Mouse (Mus musculus): Measurements from ENCODE around the gene Ttll5. TPM values are rescaled to one million over a fixed set of nuclear protein-coding genes. Genes with fewer than 3 reads are reported as not detected.
A peak's percentile ranks its signal among the peaks of the same experiment; 100 is the strongest.

Ttll5 gene
- polyA plus RNA-seq, 1 experiment from 2014 or later = 15.5 TPM

- H3K4me2 ChIP-seq (ENCODE audit: low read length) = no peak overlapping the region
- no peak overlapping the region for H3K9ac ChIP-seq (ENCODE audit: low read length)
- ATAC-seq (no peak), DNase-seq (ENCODE audit: low spot score) (no peak)
- H3K27ac ChIP-seq (ENCODE audit: low read depth, low read length) = no peak overlapping the region
- H3K4me1 ChIP-seq (ENCODE audit: control insufficient read depth, insufficient read depth, low read length) = no peaks in the 10 kb centered on the region
- H3K9me3 ChIP-seq (replicated peaks; ENCODE audit: control insufficient read depth, low read length) = no peaks in the 10 kb centered on the region
- no peaks in the 10 kb centered on the region for H3K27me3 ChIP-seq (replicated peaks; ENCODE audit: control insufficient read depth, insufficient read depth, low read length)
- 86% methylated on average over 8 of the region's 8 CpGs for WGBS
- no peak overlapping the region for H3K4me3 ChIP-seq (ENCODE audit: low read depth, low read length)
- 0 out of 2 replicates have a peak, but pooled peaks cover 4% of the 10 kb centered on the region for H3K36me3 ChIP-seq (ENCODE audit: control insufficient read depth, insufficient read depth, low read length)
Measured at GRCm38 (mm10) chr12:86056976-86057375, 232.5 kb downstream of the Ttll5 start.

GRCm38 (mm10) chr12:86057516-86057915 lies 233.1 kb downstream of the Ttll5 start:
- H3K4me3 ChIP-seq (ENCODE audit: low read depth, low read length) = no peak overlapping the region
- no peak overlapping the region for H3K9ac ChIP-seq (ENCODE audit: low read length)
- DNase-seq (ENCODE audit: low spot score) (no peak), ATAC-seq (no peak)
- H3K27me3 ChIP-seq (replicated peaks; ENCODE audit: control insufficient read depth, insufficient read depth, low read length) = no peaks in the 10 kb centered on the region
- no peaks in the 10 kb centered on the region for H3K4me1 ChIP-seq (ENCODE audit: control insufficient read depth, insufficient read depth, low read length)
- no peaks in the 10 kb centered on the region for H3K9me3 ChIP-seq (replicated peaks; ENCODE audit: control insufficient read depth, low read length)
- no peak overlapping the region for H3K27ac ChIP-seq (ENCODE audit: low read depth, low read length)
- H3K4me2 ChIP-seq (ENCODE audit: low read length) = no peak overlapping the region
- WGBS = 86% methylated on average over 8 of the region's 8 CpGs
- H3K36me3 ChIP-seq (ENCODE audit: control insufficient read depth, insufficient read depth, low read length) = 0 out of 2 replicates have a peak, but pooled peaks cover 4% of the 10 kb centered on the region

GRCm38 (mm10) chr12:86059341-86059740 lies 234.9 kb downstream of the Ttll5 start:
- H3K4me2 ChIP-seq (ENCODE audit: low read length) = no peak overlapping the region
- H3K27me3 ChIP-seq (replicated peaks; ENCODE audit: control insufficient read depth, insufficient read depth, low read length) = no peaks in the 10 kb centered on the region
- DNase-seq (ENCODE audit: low spot score) (no peak), ATAC-seq (no peak)
- H3K9ac ChIP-seq (ENCODE audit: low read length) = no peak overlapping the region
- H3K9me3 ChIP-seq (replicated peaks; ENCODE audit: control insufficient read depth, low read length) = no peaks in the 10 kb centered on the region
- H3K4me3 ChIP-seq (ENCODE audit: low read depth, low read length) = no peak overlapping the region
- no peak overlapping the region for H3K27ac ChIP-seq (ENCODE audit: low read depth, low read length)
- no peaks in the 10 kb centered on the region for H3K4me1 ChIP-seq (ENCODE audit: control insufficient read depth, insufficient read depth, low read length)
- WGBS = 92% methylated on average over 6 of the region's 6 CpGs
- H3K36me3 ChIP-seq (ENCODE audit: control insufficient read depth, insufficient read depth, low read length) = 0 out of 2 replicates have a peak, but pooled peaks cover 4% of the 10 kb centered on the region

GRCm38 (mm10) chr12:86064796-86065195 lies 240.3 kb downstream of the Ttll5 start:
- no peak overlapping the region for H3K4me3 ChIP-seq (ENCODE audit: low read depth, low read length)
- no peaks in the 10 kb centered on the region for H3K36me3 ChIP-seq (ENCODE audit: control insufficient read depth, insufficient read depth, low read length)
- no peaks in the 10 kb centered on the region for H3K9me3 ChIP-seq (replicated peaks; ENCODE audit: control insufficient read depth, low read length)
- H3K27me3 ChIP-seq (replicated peaks; ENCODE audit: control insufficient read depth, insufficient read depth, low read length) = no peaks in the 10 kb centered on the region
- H3K27ac ChIP-seq (ENCODE audit: low read depth, low read length) = no peak overlapping the region
- no peak overlapping the region for H3K9ac ChIP-seq (ENCODE audit: low read length)
- H3K4me2 ChIP-seq (ENCODE audit: low read length) = no peak overlapping the region
- ATAC-seq = no peak
- H3K4me1 ChIP-seq (ENCODE audit: control insufficient read depth, insufficient read depth, low read length) = no peaks in the 10 kb centered on the region
- no peak for DNase-seq (ENCODE audit: low spot score)

GRCm38 (mm10) chr12:86071432-86071831 lies 247.0 kb downstream of the Ttll5 start:
- DNase-seq (ENCODE audit: low spot score) = peak; percentile 93
- peak; percentile 94 for ATAC-seq
- H3K4me3 ChIP-seq (ENCODE audit: low read depth, low read length) = no peak overlapping the region
- H3K4me2 ChIP-seq (ENCODE audit: low read length) = no peak overlapping the region
- no peaks in the 10 kb centered on the region for H3K36me3 ChIP-seq (ENCODE audit: control insufficient read depth, insufficient read depth, low read length)
- peaks cover 5% of the 10 kb centered on the region; the same call in 1 of the 2 replicates for H3K4me1 ChIP-seq (ENCODE audit: control insufficient read depth, insufficient read depth, low read length)
- H3K27ac ChIP-seq (ENCODE audit: low read depth, low read length) = peak overlapping the region; percentile 34; the same call in 1 of the 2 replicates
- no peak overlapping the region for H3K9ac ChIP-seq (ENCODE audit: low read length)
- 16% methylated on average over 6 of the region's 6 CpGs for WGBS
- H3K9me3 ChIP-seq (replicated peaks; ENCODE audit: control insufficient read depth, low read length) = no peaks in the 10 kb centered on the region
- no peaks in the 10 kb centered on the region for H3K27me3 ChIP-seq (replicated peaks; ENCODE audit: control insufficient read depth, insufficient read depth, low read length)

GRCm38 (mm10) chr12:86074681-86075080 lies 250.2 kb downstream of the Ttll5 start:
- no peak overlapping the region for H3K4me2 ChIP-seq (ENCODE audit: low read length)
- ATAC-seq (no peak), DNase-seq (ENCODE audit: low spot score) (no peak)
- H3K27me3 ChIP-seq (replicated peaks; ENCODE audit: control insufficient read depth, insufficient read depth, low read length) = no peaks in the 10 kb centered on the region
- 90% methylated on average over 12 of the region's 12 CpGs for WGBS
- H3K36me3 ChIP-seq (ENCODE audit: control insufficient read depth, insufficient read depth, low read length) = no peaks in the 10 kb centered on the region
- no peak overlapping the region for H3K9ac ChIP-seq (ENCODE audit: low read length)
- H3K4me3 ChIP-seq (ENCODE audit: low read depth, low read length) = no peak overlapping the region
- H3K4me1 ChIP-seq (ENCODE audit: control insufficient read depth, insufficient read depth, low read length) = peaks cover 16% of the 10 kb centered on the region
- H3K9me3 ChIP-seq (replicated peaks; ENCODE audit: control insufficient read depth, low read length) = no peaks in the 10 kb centered on the region
- H3K27ac ChIP-seq (ENCODE audit: low read depth, low read length) = no peak overlapping the region

- H3K36me3 ChIP-seq (ENCODE audit: control insufficient read depth, insufficient read depth, low read length) = no peaks in the 10 kb centered on the region
- no peaks in the 10 kb centered on the region for H3K27me3 ChIP-seq (replicated peaks; ENCODE audit: control insufficient read depth, insufficient read depth, low read length)
- no peak overlapping the region for H3K4me3 ChIP-seq (ENCODE audit: low read depth, low read length)
- H3K9me3 ChIP-seq (replicated peaks; ENCODE audit: control insufficient read depth, low read length) = no peaks in the 10 kb centered on the region
- peak overlapping the region; percentile 93; the same call in 1 of the 2 replicates for H3K4me2 ChIP-seq (ENCODE audit: low read length)
- no peak for ATAC-seq
- H3K4me1 ChIP-seq (ENCODE audit: control insufficient read depth, insufficient read depth, low read length) = peaks cover 16% of the 10 kb centered on the region
- H3K27ac ChIP-seq (ENCODE audit: low read depth, low read length) = no peak overlapping the region
- H3K9ac ChIP-seq (ENCODE audit: low read length) = no peak overlapping the region
- DNase-seq (ENCODE audit: low spot score) = no peak
- WGBS = 84% methylated on average over 7 of the region's 7 CpGs
Measured at GRCm38 (mm10) chr12:86075358-86075757, 250.9 kb downstream of the Ttll5 start.

- WGBS = 9% methylated on average over 13 of the region's 13 CpGs
- no peaks in the 10 kb centered on the region for H3K9me3 ChIP-seq (replicated peaks; ENCODE audit: control insufficient read depth, low read length)
- peak overlapping the region; percentile 3 for H3K4me3 ChIP-seq (ENCODE audit: low read depth, low read length)
- ATAC-seq (no peak), DNase-seq (ENCODE audit: low spot score) (peak; percentile 29)
- no peak overlapping the region for H3K27ac ChIP-seq (ENCODE audit: low read depth, low read length)
- H3K4me1 ChIP-seq (ENCODE audit: control insufficient read depth, insufficient read depth, low read length) = peaks cover 16% of the 10 kb centered on the region
- H3K36me3 ChIP-seq (ENCODE audit: control insufficient read depth, insufficient read depth, low read length) = no peaks in the 10 kb centered on the region
- H3K27me3 ChIP-seq (replicated peaks; ENCODE audit: control insufficient read depth, insufficient read depth, low read length) = no peaks in the 10 kb centered on the region
- H3K9ac ChIP-seq (ENCODE audit: low read length) = peak overlapping the region; percentile 13
- H3K4me2 ChIP-seq (ENCODE audit: low read length) = peak overlapping the region; percentile 93
Measured at GRCm38 (mm10) chr12:86076321-86076901, 252.0 kb downstream of the Ttll5 start.

- WGBS = 40% methylated on average over 8 of the region's 8 CpGs
- Histone ChIP-seq H3K4me2 (ENCODE audit: low read length) (peak overlapping the region; percentile 93), H3K27me3 (replicated peaks; ENCODE audit: control insufficient read depth, insufficient read depth, low read length) (no peaks in the 10 kb centered on the region), H3K4me3 (ENCODE audit: low read depth, low read length) (peak overlapping the region; percentile 48), H3K9me3 (replicated peaks; ENCODE audit: control insufficient read depth, low read length) (no peaks in the 10 kb centered on the region), H3K27ac (ENCODE audit: low read depth, low read length) (no peak overlapping the region), H3K36me3 (ENCODE audit: control insufficient read depth, insufficient read depth, low read length) (no peaks in the 10 kb centered on the region), H3K9ac (ENCODE audit: low read length) (peak overlapping the region; percentile 70; the same call in 1 of the 2 replicates), H3K4me1 (ENCODE audit: control insufficient read depth, insufficient read depth, low read length) (peaks cover 16% of the 10 kb centered on the region)
- no peak for DNase-seq (ENCODE audit: low spot score)
- no peak for ATAC-seq
Measured at GRCm38 (mm10) chr12:86077322-86077721, 252.9 kb downstream of the Ttll5 start.
